Mouse (Mus musculus) heart, postnatal 0 days (tissue): ENCODE measurements around the gene Zdhhc8.
A peak's percentile ranks its signal among the peaks of the same experiment; 100 is the strongest.

Source experiments
- CTCF ChIP-seq: IDR thresholded peaks from 2 replicates; pipeline ENCODE4 v1.5.1; 2016; ENCODE audit warnings: antibody characterized with exemption, control low read depth, low read depth
- EP300 ChIP-seq: IDR thresholded peaks from 2 replicates; pipeline ENCODE4 v1.6.1; 2016; ENCODE audit warnings: antibody characterized with exemption, low read depth

GRCm38 (mm10) chr16:18210701-18211416 is 24.1 kb downstream of the Zdhhc8 start:
- TF ChIP-seq CTCF = peak; percentile 78
- no peak for TF ChIP-seq EP300
